Mouse (Mus musculus): Measurements from ENCODE around the gene Lrrc29. TPM values are rescaled to one million over a fixed set of nuclear protein-coding genes. Genes with fewer than 3 reads are reported as not detected.

Lrrc29 gene
- polyA plus RNA-seq, 1 experiment from 2014 or later: 1.3 TPM

DNA sequence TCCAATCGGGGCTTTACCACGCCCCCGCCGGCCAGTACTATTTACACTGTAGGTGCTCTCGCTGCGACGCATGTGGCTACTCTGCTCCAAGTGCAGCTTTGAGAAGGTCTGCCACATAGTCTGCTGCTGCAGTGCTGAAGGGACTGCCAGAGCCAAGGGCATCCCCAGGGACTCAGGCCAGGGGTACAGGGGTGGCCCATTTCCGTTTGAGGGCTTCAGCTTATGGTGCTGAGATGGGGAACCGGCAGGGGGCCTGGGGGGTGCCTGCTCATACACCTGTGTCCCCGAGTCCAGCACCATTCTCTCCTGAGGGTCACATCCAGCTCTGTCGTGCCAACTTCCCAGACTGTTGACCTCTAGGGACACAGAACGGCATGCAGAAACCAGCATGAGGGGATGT is 40.6 kb downstream of the Lrrc29 start:
- H3K9ac ChIP-seq: 0 out of 2 replicates have a peak overlapping the region, but pooled peaks have one; percentile 36
- H3K27ac ChIP-seq: no peak overlapping the region
- WGBS: 43% methylated on average over 12 of the region's 12 CpGs
- H3K4me3 ChIP-seq: no peak overlapping the region
- H3K9me3 ChIP-seq: no peaks in the 10 kb centered on the region
- peaks cover 18% of the 10 kb centered on the region for H3K27me3 ChIP-seq
- H3K36me3 ChIP-seq: peaks cover 39% of the 10 kb centered on the region
- peaks cover 28% of the 10 kb centered on the region for H3K4me1 ChIP-seq
- no peak for ATAC-seq (ENCODE audit: insufficient number of reproducible peaks, insufficient read depth, low FRiP score, low TSS enrichment, low read depth)
- H3K4me2 ChIP-seq: no peak overlapping the region

DNA sequence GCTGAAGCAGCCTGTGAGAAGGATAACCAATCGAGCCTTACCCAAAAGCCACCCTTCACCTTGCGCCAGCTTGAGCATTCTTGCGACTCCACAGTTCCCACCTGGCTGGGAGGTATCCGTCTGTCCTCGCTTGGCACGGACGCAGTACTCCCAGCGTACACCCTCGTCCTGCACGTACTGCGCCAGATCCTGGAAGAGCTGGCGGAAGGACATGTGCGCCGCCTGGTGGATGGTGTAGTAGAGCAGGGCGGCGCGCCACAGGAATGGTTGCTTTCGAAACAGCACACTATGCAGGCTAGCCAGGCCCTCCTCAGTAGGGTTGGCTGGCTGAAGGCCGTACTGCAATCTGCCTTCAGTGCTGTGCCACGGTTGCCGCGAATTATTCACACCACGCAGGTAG is 43.0 kb downstream of the Lrrc29 start:
- 0 out of 2 replicates have a peak overlapping the region, but pooled peaks have one; percentile 6 for H3K9ac ChIP-seq
- WGBS: 26% methylated on average over 23 of the region's 23 CpGs
- H3K36me3 ChIP-seq: peaks cover 45% of the 10 kb centered on the region
- no peak overlapping the region for H3K4me2 ChIP-seq
- ATAC-seq (ENCODE audit: insufficient number of reproducible peaks, insufficient read depth, low FRiP score, low TSS enrichment, low read depth): no peak
- H3K4me3 ChIP-seq: no peak overlapping the region
- no peaks in the 10 kb centered on the region for H3K9me3 ChIP-seq
- no peak overlapping the region for H3K27ac ChIP-seq
- peaks cover 16% of the 10 kb centered on the region for H3K4me1 ChIP-seq
- H3K27me3 ChIP-seq: peaks cover 33% of the 10 kb centered on the region

DNA sequence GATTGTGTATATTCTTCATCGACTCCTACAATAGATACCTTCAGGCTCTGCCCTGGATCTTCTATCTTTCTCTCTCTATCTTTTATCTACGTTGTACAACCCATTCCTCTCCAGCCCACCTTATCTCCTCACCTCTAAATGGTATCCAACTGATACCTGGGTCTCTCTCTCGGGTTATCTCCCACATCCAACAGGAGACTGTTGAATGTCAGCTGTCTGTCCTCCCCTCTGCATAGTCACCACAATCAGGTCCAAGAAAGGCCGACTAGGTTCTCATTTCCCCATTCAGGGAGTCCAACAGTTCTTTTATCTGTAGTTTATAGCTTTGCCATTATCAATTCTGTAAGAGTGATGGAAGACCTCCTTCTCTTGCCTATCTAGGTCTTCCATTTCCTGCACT is 43.8 kb downstream of the Lrrc29 start:
- Histone ChIP-seq H3K9ac (no peak overlapping the region), H3K4me2 (no peak overlapping the region), H3K36me3 (peaks cover 45% of the 10 kb centered on the region), H3K4me3 (no peak overlapping the region), H3K27me3 (peaks cover 42% of the 10 kb centered on the region), H3K9me3 (no peaks in the 10 kb centered on the region), H3K4me1 (peaks cover 13% of the 10 kb centered on the region), H3K27ac (no peak overlapping the region)
- ATAC-seq (ENCODE audit: insufficient number of reproducible peaks, insufficient read depth, low FRiP score, low TSS enrichment, low read depth): no peak
- WGBS: 93% methylated on average over 4 of the region's 4 CpGs

DNA sequence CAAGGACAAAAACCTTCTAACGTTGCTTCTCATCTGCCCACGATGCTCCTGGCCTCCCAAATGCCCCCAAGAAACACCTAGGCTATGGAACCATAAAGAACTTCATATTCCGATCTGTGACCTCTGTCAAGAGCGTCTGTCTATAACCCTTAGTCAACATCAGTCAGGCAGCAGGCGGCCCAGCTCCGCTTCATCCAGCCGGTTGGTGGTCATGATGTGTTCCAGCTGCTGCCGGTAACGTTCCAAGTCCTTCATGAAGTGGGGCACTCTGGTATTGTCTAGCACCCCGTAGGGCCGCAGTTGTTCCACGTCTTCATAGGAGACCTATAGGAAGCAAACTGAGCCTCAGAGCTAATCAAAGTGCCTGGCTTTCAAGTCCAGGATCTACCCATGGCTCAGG is 44.3 kb downstream of the Lrrc29 start:
- H3K9ac ChIP-seq: no peak overlapping the region
- peaks cover 46% of the 10 kb centered on the region for H3K27me3 ChIP-seq
- H3K4me3 ChIP-seq: no peak overlapping the region
- no peak overlapping the region for H3K4me2 ChIP-seq
- peaks cover 15% of the 10 kb centered on the region for H3K4me1 ChIP-seq
- H3K27ac ChIP-seq: no peak overlapping the region
- H3K36me3 ChIP-seq: peaks cover 45% of the 10 kb centered on the region
- no peak for ATAC-seq (ENCODE audit: insufficient number of reproducible peaks, insufficient read depth, low FRiP score, low TSS enrichment, low read depth)
- H3K9me3 ChIP-seq: no peaks in the 10 kb centered on the region
- 87% methylated on average over 12 of the region's 12 CpGs for WGBS

DNA sequence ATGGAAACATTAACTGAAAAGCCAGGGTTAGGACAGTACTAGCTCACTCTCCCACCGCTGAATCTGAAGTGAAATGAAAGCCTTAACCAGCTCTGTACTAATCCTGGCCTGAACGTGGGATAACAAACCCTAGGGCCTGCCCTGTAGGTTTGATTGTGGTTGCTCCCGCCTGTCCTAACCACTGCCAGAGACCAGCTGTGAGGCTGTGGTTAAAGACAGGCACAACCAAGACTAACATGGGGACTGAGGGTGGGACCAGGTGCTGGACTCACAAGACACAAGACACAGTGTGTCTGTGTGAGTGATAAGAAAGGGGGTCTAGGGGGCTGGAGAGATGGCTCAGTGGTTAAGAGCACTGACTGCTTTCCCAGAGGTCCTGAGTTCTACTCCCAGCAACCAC is 45.5 kb downstream of the Lrrc29 start:
- Histone ChIP-seq H3K27me3 (peaks cover 58% of the 10 kb centered on the region), H3K9me3 (no peaks in the 10 kb centered on the region), H3K27ac (no peak overlapping the region), H3K9ac (no peak overlapping the region), H3K4me3 (no peak overlapping the region), H3K36me3 (peaks cover 43% of the 10 kb centered on the region), H3K4me1 (peaks cover 23% of the 10 kb centered on the region), H3K4me2 (no peak overlapping the region)
- ATAC-seq (ENCODE audit: insufficient number of reproducible peaks, insufficient read depth, low FRiP score, low TSS enrichment, low read depth): no peak
- WGBS: 57% methylated on average over 3 of the region's 3 CpGs

DNA sequence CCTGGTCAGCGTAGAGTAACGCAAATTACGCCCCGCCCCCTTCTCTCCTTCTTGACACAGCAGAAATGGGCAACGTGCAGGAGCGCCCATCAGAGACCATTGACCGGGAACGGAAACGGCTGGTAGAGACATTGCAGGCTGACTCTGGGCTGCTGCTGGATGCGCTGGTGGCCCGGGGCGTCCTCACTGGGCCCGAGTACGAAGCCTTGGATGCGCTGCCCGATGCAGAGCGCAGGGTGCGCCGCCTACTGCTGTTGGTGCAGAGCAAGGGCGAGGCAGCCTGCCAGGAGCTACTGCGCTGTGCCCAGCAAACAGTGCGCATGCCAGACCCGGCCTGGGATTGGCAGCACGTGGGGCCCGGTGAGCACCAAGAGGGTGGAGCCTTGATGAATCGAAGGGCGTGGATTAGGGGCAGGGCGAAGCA is 47.2 kb downstream of the Lrrc29 start:
- WGBS: 3% methylated on average over 28 of the region's 28 CpGs
- no peak overlapping the region for H3K27ac ChIP-seq
- peak overlapping the region; percentile 52; the same call in 1 of the 2 replicates for H3K9ac ChIP-seq
- H3K9me3 ChIP-seq: no peaks in the 10 kb centered on the region
- peak; percentile 62; the same call in 1 of the 2 replicates for ATAC-seq (ENCODE audit: insufficient number of reproducible peaks, insufficient read depth, low FRiP score, low TSS enrichment, low read depth)
- H3K4me1 ChIP-seq: peaks cover 27% of the 10 kb centered on the region
- H3K36me3 ChIP-seq: peaks cover 33% of the 10 kb centered on the region
- peaks cover 75% of the 10 kb centered on the region for H3K27me3 ChIP-seq
- H3K4me3 ChIP-seq: peak overlapping the region; percentile 29
- H3K4me2 ChIP-seq: peak overlapping the region; percentile 58

DNA sequence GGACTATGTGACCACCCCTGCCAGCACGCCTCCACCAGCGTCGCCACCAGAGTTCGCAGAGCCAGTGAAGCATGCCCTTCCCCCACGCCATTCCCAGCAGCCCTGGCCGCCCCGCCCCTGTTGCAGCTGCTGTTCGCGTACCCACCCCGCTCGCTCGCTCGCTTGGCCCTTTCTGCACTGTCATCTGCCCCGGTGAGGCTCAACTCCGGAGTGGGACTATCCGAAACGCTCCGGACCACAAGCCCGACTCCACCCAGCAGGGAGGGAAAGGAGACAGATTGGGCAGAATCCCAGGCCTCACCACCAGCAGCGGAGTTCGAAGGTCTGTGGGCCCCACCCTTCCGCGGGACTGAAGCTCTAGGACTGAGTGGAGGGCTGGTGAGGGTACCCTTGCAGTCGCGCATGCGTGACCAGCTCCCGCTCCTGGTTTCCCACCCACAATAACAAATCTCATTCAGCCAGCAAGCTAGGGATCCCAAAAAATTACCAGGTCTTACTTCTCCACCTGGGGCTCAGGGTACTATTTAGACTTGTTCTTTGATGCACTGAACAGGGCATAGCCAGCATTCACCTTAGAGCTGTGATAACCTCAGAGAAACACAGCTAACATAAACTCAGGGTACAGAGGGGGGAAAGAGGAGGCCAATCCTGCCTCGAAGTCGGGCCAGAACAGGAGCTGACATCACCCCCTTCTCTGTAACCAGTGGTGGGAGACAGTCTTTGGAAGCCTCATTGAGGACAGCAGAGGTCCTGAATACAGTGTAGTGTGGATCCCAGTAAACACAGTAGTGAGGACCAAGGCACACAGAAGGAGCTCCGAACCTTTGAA is 49.6 kb downstream of the Lrrc29 start:
- peak overlapping the region; percentile 82 for H3K4me2 ChIP-seq
- ATAC-seq (ENCODE audit: insufficient number of reproducible peaks, insufficient read depth, low FRiP score, low TSS enrichment, low read depth): no peak
- H3K4me3 ChIP-seq: peak overlapping the region; percentile 48
- WGBS: 3% methylated on average over 30 of the region's 30 CpGs
- peaks cover 31% of the 10 kb centered on the region for H3K4me1 ChIP-seq
- H3K9me3 ChIP-seq: no peaks in the 10 kb centered on the region
- H3K36me3 ChIP-seq: peaks cover 11% of the 10 kb centered on the region; the same call in 1 of the 2 replicates
- H3K27ac ChIP-seq: no peak overlapping the region
- H3K9ac ChIP-seq: peak overlapping the region; percentile 67
- peaks cover 96% of the 10 kb centered on the region for H3K27me3 ChIP-seq

DNA sequence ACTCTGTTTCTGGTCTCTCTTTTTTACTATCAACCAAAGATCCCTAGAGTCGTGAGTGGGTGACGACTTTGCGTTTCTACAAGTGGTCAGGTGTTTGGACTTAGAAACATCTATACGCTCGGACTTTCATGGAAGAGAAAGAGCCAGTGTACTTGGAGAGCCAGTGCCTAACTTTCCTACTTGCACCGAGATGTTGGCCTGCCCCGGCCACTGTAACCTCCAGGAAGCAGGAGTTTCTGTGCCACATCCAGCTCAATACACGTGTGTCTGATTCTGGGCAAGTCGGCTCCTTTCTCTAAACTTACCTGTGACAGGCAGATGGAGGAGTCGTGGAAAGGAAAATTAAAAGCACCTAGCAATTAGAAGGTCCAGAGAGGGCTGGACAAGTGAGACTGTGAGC is 50.2 kb downstream of the Lrrc29 start, which contains the start of gene Nol3:
Nol3 (plus strand) TSS at position 301 of the 400 bp plus-strand sequence.
- Histone ChIP-seq H3K9me3 (no peaks in the 10 kb centered on the region), H3K27me3 (peaks cover 99% of the 10 kb centered on the region), H3K4me3 (peak within 1 kb of the TSS; percentile 48), H3K27ac (no peak within 1 kb of the TSS), H3K9ac (peak within 1 kb of the TSS; percentile 67), H3K36me3 (peaks cover 7% of the 10 kb centered on the region; the same call in 1 of the 2 replicates), H3K4me2 (peak within 1 kb of the TSS; percentile 82), H3K4me1 (peaks cover 33% of the 10 kb centered on the region)
- ATAC-seq (ENCODE audit: insufficient number of reproducible peaks, insufficient read depth, low FRiP score, low TSS enrichment, low read depth): no peak
- WGBS: 3% methylated on average over 10 of the region's 10 CpGs

DNA sequence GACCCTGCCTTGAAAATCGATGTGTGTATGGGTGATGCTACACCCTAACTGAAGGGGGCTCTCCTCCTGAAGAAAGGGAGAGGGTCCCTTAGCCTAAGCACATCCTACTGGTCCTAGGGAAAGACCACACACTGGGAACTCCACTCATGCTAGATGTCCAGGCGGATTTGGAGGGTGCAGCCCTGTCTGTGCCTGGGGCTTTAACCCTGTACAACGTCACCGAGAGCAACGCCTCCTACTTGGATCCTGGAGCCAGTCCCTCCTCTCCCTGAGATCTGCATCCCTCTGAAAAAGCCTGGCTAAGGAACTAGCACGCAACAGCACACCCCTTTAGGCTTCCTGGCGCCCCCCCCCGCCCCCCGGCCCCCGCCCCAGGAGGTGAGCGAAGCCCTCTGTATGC is 50.7 kb downstream of the Lrrc29 start:
- Histone ChIP-seq H3K4me2 (peak overlapping the region; percentile 82), H3K4me3 (peak overlapping the region; percentile 48; the same call in 1 of the 2 replicates), H3K36me3 (peaks cover 5% of the 10 kb centered on the region; the same call in 1 of the 2 replicates), H3K4me1 (peaks cover 37% of the 10 kb centered on the region), H3K9ac (peak overlapping the region; percentile 57; the same call in 1 of the 2 replicates), H3K27me3 (peaks cover 100% of the 10 kb centered on the region), H3K27ac (no peak overlapping the region), H3K9me3 (no peaks in the 10 kb centered on the region)
- ATAC-seq (ENCODE audit: insufficient number of reproducible peaks, insufficient read depth, low FRiP score, low TSS enrichment, low read depth): no peak
- WGBS: 7% methylated on average over 10 of the region's 11 CpGs

DNA sequence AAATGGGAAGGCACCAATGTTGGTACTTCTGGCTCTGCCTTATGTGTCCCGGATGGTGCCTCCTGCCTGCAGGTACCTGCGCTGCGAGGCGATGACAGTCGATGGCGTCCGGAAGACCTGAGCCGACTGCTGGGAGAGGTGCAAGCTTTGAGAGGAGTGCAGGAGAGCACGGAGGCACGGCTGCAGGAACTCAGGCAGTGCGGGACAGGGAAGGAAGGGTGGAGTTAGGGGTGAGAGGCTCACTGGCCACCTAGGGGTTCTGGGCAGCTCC is 55.2 kb downstream of the Lrrc29 start:
- no peak overlapping the region for H3K27ac ChIP-seq
- 4% methylated on average over 11 of the region's 11 CpGs for WGBS
- no peaks in the 10 kb centered on the region for H3K9me3 ChIP-seq
- H3K4me3 ChIP-seq: peak overlapping the region; percentile 20
- H3K36me3 ChIP-seq: no peaks in the 10 kb centered on the region
- peak overlapping the region; percentile 93 for H3K4me2 ChIP-seq
- H3K27me3 ChIP-seq: peaks cover 100% of the 10 kb centered on the region
- H3K9ac ChIP-seq: 0 out of 2 replicates have a peak overlapping the region, but pooled peaks have one; percentile 6
- ATAC-seq (ENCODE audit: insufficient number of reproducible peaks, insufficient read depth, low FRiP score, low TSS enrichment, low read depth): no peak
- H3K4me1 ChIP-seq: peaks cover 45% of the 10 kb centered on the region

DNA sequence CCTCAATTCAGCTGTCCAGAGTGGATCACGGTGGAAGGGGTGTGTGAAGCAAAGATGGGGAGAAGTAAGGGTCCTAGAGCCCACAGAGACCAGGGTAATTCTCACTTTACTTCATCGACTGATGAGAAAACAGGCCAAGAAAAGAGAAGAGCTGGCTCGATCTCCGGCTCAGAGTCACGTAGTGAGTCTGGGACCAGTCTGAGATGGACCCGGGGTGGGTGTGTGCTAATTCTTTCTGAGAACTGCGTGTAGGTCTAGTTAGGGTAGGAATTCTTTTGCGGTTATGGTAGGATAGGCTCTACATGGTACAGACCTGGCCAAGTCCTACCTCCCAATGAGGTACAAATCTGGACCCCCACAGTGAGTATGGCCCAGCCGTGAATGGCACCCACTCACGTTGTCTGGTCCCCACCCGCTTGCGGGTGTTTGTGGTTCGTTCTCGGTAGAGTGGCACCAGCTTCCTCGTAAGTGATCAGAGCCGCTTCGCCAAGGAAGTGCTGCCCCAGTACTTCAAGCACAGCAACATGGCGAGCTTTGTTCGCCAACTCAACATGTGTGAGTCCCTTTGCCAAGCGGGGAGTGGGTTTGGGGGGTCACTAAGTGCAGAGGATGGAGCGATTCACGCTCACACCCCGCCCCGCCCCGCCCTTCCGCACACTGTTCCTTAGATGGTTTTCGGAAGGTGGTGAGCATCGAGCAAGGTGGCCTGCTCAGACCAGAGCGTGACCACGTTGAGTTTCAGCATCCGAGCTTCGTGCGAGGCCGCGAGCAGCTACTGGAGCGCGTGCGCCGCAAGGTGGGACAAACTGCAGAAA is 55.8 kb downstream of the Lrrc29 start:
- Histone ChIP-seq H3K36me3 (no peaks in the 10 kb centered on the region), H3K9ac (peak overlapping the region; percentile 64), H3K27me3 (peaks cover 100% of the 10 kb centered on the region), H3K9me3 (no peaks in the 10 kb centered on the region), H3K27ac (no peak overlapping the region), H3K4me3 (peak overlapping the region; percentile 51), H3K4me2 (peak overlapping the region; percentile 93), H3K4me1 (peaks cover 40% of the 10 kb centered on the region)
- 3% methylated on average over 39 of the region's 39 CpGs for WGBS
- ATAC-seq (ENCODE audit: insufficient number of reproducible peaks, insufficient read depth, low FRiP score, low TSS enrichment, low read depth): no peak

All from embryonic facial prominence, embryonic 13.5 days (tissue).